Mouse (Mus musculus): ENCODE results near the gene Ackr1.

Gene Ackr1

DNA sequence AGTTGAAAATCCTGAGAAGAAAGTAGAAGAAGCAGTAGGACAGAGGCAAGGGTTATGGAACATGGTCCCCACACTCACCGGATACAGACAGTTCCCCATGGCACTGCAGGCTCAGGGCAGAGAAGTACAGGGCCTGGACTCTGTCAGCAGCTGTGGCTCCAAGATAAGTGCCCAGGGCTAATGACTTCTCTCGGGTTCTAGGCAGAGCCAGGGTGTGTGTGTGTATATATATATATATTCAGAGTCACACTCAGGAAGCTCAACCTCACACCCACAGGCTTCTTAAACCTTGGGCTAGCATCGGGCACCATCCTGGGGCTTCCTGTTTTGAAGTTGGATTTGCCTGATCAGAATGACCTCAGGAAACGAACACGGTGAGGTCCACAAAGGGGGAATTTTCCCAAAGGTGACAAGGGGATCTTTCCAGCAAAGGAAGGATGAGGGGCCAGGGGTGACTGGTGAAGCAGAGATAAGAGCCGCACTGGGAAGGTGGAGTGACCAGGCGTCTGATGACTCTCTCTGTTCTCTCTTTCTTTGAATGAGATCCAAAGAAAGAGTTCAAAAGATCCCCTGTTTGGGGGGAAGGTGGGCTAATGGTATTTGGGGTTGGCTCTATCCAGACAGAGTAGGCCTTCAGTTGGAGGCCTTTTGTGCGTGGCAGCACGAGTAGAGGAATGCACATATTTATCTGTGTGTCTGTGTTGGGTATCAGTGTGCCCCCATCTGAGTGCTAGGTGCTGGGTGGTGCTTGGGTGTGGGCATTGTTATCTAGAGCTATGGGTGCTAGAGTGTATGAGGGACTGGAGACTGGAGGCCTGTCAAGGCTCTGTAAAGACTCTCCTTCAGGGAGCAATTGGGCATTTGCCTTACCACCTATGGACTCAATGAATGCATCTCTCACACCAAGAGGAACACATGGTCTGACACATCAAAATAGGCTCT lies at the start of gene Ackr1:
TSS of gene Ackr1 (minus strand) at position 439 of the 942 bp plus-strand sequence.
- in situ Hi-C loops (cut with MboI, MseI): loop anchor here (10.0 kb wide), 1 partner anchor 1131 kb away; no protein-coding TSS in a partner anchor

DNA sequence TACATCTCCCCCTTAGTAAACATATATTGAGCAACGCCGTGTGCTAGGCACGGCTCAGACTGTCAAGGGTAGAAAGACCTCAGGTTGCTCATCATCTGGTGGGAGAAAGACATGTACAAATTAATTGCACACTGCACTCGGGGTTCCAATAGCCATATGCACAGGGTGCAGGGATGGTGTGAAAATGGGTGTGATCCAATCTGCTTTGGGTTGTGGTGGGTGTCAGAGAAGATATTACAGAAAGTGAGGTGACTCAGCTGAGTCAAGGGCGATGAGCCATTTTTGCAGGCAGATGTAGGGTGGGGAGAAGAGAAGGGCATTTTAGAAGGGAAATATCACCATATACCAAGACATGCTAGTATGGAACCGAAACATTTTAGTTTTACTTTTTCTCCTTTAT lies 47.9 kb upstream of the Ackr1 start:
- in situ Hi-C loops (cut with MboI, MseI): loop anchor here (25.0 kb wide), 1 partner anchor 769 kb away; the partner anchor contains the start of gene Fcrl6

GRCm38 (mm10) chr1:173377380-173378112 lies 44.0 kb upstream of the Ackr1 start:
- in situ Hi-C loops (cut with MboI, MseI): loop anchor here (25.0 kb wide), 1 partner anchor 765 kb away; the partner anchor contains the start of gene Fcrl6

DNA sequence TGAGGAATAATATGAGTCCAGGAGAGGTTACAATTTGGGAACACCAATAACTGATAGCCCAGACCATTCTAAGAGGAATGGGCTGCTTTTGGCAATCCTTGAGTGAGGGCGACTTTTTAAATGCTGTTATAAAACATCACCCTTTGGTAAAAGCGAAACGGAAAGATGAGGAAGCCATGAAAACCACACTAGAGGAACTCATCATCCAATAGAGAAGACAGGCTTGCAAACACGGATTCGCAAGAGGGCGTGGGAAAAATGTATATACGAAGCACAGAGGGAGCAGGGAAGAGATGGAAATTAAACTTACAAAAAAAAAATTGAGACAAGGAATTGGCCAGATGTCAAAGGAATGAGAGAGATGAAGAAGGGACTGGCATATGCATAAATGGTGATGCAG lies 40.5 kb upstream of the Ackr1 start:
- in situ Hi-C loops (cut with MboI, MseI): no loop called here

- in situ Hi-C loops (cut with MboI, MseI): no loop called here
Measured at GRCm38 (mm10) chr1:173371586-173371985, 38.0 kb upstream of the Ackr1 start.

- in situ Hi-C loops (cut with MboI, MseI): no loop called here
Measured at GRCm38 (mm10) chr1:173370456-173370855, 36.9 kb upstream of the Ackr1 start.

GRCm38 (mm10) chr1:173369611-173370010 lies 36.1 kb upstream of the Ackr1 start:
- in situ Hi-C loops (cut with MboI, MseI): no loop called here

GRCm38 (mm10) chr1:173367356-173368046 lies 34.0 kb upstream of the Ackr1 start, which contains the start of gene Cadm3:
Gene Cadm3, minus strand, starts transcription at chr1:173367695.
- in situ Hi-C loops (cut with MboI, MseI): no loop called here

GRCm38 (mm10) chr1:173366701-173367355 lies 33.3 kb upstream of the Ackr1 start:
- in situ Hi-C loops (cut with MboI, MseI): no loop called here

- in situ Hi-C loops (cut with MboI, MseI): no loop called here
Measured at GRCm38 (mm10) chr1:173365970-173366409, 32.4 kb upstream of the Ackr1 start.

DNA sequence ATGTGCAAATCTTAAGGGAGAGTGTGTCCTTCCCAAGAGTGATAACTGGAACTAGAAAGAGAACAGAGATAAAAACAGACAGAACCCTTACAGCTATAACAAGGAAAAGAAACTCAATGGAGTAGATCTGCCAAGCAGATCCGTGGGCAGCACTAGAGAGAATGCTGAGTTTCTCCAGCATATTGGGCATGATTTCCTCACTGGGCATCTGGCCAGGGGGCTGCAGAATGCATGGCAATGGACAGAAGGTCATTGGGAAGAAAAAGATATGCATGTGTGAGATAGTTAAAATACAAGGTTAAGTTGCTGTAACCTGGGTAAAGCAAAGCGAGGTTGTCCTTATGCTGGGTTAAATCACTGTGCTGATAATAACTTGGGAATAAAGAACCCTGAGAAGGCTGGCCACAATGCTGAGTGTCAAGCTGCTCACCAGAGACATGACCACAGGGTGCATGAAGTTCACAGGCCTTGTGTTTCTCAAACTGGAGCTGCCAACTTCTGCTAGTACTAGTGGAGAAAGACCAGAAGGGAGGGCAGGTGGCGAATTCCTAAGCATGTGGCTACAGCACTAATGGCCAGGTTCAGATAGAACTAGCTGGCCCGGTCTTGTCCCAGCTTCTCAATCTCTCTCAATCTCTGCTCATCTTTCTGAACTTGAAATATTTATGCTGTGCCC lies 30.7 kb upstream of the Ackr1 start:
- in situ Hi-C loops (cut with MboI, MseI): no loop called here

DNA sequence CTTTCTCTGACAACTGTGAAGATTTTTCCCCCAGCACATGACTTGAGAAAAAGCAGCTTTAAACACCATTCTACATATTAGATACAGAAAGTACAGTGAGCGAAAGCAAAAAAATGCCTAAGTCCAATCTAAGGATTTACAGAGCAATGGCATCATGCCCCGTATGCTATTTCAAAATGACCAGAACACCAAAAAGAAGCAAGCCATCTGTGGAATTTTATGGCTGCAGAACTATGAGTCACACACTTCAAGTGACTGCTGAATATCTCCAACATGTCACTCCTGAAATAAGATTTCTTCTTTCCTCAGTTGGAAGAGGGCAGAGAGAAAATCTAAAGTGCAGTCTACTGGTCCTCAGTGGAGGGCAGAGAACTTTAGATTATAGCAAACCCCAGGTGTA lies 29.9 kb upstream of the Ackr1 start:
- in situ Hi-C loops (cut with MboI, MseI): no loop called here

- in situ Hi-C loops (cut with MboI, MseI): no loop called here
Measured at GRCm38 (mm10) chr1:173361651-173362050, 28.1 kb upstream of the Ackr1 start.

GRCm38 (mm10) chr1:173359590-173360290 lies 26.2 kb upstream of the Ackr1 start:
- in situ Hi-C loops (cut with MboI, MseI): no loop called here

- in situ Hi-C loops (cut with MboI, MseI): no loop called here
Measured at GRCm38 (mm10) chr1:173357799-173358198, 24.2 kb upstream of the Ackr1 start.

DNA sequence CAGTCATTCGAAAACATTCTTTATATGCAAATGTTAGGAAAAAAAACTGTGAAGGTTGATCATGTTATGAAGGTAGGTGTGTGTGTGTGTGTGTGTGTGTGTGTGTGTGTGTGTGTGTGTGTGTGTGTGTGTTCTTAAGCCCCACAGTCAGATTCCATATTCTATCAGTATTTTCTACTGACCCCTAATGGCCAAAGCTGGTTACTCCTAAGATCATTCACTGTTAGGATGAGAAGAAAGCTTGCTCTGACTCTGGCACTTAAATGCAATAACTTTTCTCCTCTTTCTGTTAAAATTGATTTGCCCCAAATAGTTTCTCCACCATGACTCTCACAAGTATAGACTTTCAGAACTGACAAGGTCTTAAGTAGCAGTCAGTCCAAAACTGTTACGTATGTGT lies 23.1 kb upstream of the Ackr1 start:
- in situ Hi-C loops (cut with MboI, MseI): no loop called here

DNA sequence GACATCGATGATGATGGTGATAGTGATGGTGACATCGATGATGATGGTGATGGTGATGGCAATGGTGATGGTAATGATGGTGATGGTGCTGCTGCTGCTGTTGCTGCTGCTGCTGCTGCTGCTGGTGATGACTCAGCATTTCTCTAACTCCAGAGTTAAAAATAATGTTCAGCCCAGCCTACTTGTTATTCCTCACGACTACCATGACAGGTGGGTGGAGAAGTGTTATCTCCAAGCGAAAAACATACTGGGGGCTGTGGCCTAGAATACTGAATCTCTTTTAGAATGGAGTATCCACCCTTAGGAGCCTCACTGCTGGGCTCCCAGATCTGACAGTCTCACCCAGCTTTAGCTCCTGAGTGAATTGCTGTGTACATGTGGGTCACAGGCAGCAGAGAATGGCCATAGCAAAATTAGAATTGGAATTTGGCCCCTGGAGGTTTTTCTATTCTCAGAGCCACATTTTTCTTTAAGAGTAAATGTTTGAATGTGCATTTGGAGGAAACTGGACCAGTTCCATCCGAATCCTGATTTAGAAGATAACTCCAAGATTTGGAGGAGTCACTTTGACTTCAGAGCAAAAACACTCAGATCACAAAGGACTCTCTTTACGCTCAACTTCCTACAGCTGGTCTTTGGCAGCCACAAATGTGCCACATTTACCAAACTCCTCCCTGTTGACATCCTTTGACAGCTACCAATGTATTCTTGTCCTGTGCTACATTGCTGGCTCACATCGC lies 21.7 kb upstream of the Ackr1 start:
- in situ Hi-C loops (cut with MboI, MseI): no loop called here

- in situ Hi-C loops (cut with MboI, MseI): no loop called here
Measured at GRCm38 (mm10) chr1:173350372-173350957, 16.9 kb upstream of the Ackr1 start, which contains the start of gene Aim2. Gene Aim2, plus strand, starts transcription at chr1:173350879.

DNA sequence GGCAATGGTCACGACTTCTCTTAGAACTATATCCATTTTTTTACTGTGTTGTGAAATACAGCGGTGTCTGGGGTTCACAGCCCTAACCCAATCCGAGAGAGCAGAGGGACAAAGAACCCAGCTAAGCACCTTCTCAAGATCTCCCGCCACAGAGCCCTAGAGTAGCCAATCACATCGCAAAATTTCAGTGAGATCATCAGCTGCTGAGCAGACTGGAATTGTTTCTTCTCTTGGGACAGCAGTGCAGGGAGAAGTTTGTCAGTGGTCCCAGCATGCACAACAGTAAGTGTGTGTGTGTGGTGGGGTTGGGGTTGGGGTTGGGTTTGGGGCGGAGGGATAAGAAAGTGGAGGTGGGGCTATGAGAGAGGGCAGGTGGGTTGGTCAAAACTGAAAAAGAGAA lies 16.4 kb upstream of the Ackr1 start:
- in situ Hi-C loops (cut with MboI, MseI): no loop called here
